Mouse (Mus musculus) central nervous system, embryonic 11.5 days (tissue): ENCODE measurements around the gene Gimap8. TPM values are rescaled to one million over a fixed set of nuclear protein-coding genes. Genes with fewer than 3 reads are reported as not detected.

Experiments used
- polyA plus RNA-seq: library from polyadenylated mRNA; depleted of rRNA; stranded (reverse); fragments of >200 nt; gene quantifications from 2 replicates; pipeline ENCODE4 v1.2.3, GENCODE M21; 2012; rRNA removed

The Gimap8 gene
- polyA plus RNA-seq = 1.2 and 1.7 TPM in 2 replicates

GRCm38 (mm10) chr6:48646995-48647394 is at the start of gene Gimap8:
Gene Gimap8, plus strand, starts transcription at chr6:48647234.

GRCm38 (mm10) chr6:48601271-48602079 is 45.6 kb upstream of the Gimap8 start, which contains the start of gene Zfp775:
Gene Zfp775, plus strand, starts transcription at chr6:48602063.

GRCm38 (mm10) chr6:48626464-48626863 is 20.6 kb upstream of the Gimap8 start, which contains the start of gene AI854703:
Gene AI854703, plus strand, starts transcription at chr6:48626764.

GRCm38 (mm10) chr6:48675931-48676859 is 29.2 kb downstream of the Gimap8 start, which contains the start of gene Gimap9:
Gene Gimap9, plus strand, starts transcription at chr6:48676129.

GRCm38 (mm10) chr6:48684319-48684718 is 37.3 kb downstream of the Gimap8 start, which contains the start of gene Gimap4:
Gene Gimap4, plus strand, starts transcription at chr6:48684549.

Other genes starting within 250 kb of the Gimap8 start
- gene Zfp467, start 201.4 kb upstream of the Gimap8 start, polyA plus RNA-seq = 21.1 and 27.9 TPM in 2 replicates
- 0.85 and 1.4 TPM in 2 replicates for gene Sspo, start 199.0 kb upstream of the Gimap8 start, polyA plus RNA-seq
- gene Atp6v0e2, start 109.6 kb upstream of the Gimap8 start, polyA plus RNA-seq = 42.1 and 44.0 TPM in 2 replicates
- 19.2 and 19.4 TPM in 2 replicates for gene Lrrc61, start 92.4 kb upstream of the Gimap8 start, polyA plus RNA-seq
- 2.2 and 5.1 TPM in 2 replicates for gene Rarres2, start 74.4 kb upstream of the Gimap8 start, polyA plus RNA-seq
- gene Gm45021, start 57.6 kb upstream of the Gimap8 start, polyA plus RNA-seq = not detected in 2 replicates
- gene Repin1, start 53.4 kb upstream of the Gimap8 start, polyA plus RNA-seq = 38.4 and 41.8 TPM in 2 replicates
- gene Gm44965, start 53.3 kb upstream of the Gimap8 start, polyA plus RNA-seq = not detected in 2 replicates
- gene Zfp775, start 45.2 kb upstream of the Gimap8 start, polyA plus RNA-seq = 6.4 and 7.9 TPM in 2 replicates
- gene AI854703, start 20.5 kb upstream of the Gimap8 start, polyA plus RNA-seq = 0.78 and 1.4 TPM in 2 replicates
- 4.7 and 5.9 TPM in 2 replicates for gene Gimap9, start 28.9 kb downstream of the Gimap8 start, polyA plus RNA-seq
- gene Gimap4, start 37.3 kb downstream of the Gimap8 start, polyA plus RNA-seq = 4.4 and 5.2 TPM in 2 replicates
- 6.3 and 9.2 TPM in 2 replicates for gene Gimap6, start 61.0 kb downstream of the Gimap8 start, polyA plus RNA-seq
- 1.5 and 2.4 TPM in 2 replicates for gene Gm28053, start 71.4 kb downstream of the Gimap8 start, polyA plus RNA-seq
- gene Gimap7, start 71.4 kb downstream of the Gimap8 start, polyA plus RNA-seq = not detected in 2 replicates
- 2.4 TPM in 2 replicates for gene Gimap1, start 91.8 kb downstream of the Gimap8 start, polyA plus RNA-seq
- gene Gimap5, start 99.0 kb downstream of the Gimap8 start, polyA plus RNA-seq = 0.83 and 1.3 TPM in 2 replicates
- gene Gimap3, start 123.6 kb downstream of the Gimap8 start, polyA plus RNA-seq = 0.06 TPM in 1 of 2 replicates, not detected in the other
- gene Tmem176a, start 193.7 kb downstream of the Gimap8 start, polyA plus RNA-seq = 17.0 and 25.2 TPM in 2 replicates
- 47.0 and 85.5 TPM in 2 replicates for gene Tmem176b, start 194.3 kb downstream of the Gimap8 start, polyA plus RNA-seq
- gene Aoc1, start 225.7 kb downstream of the Gimap8 start, polyA plus RNA-seq = not detected in 2 replicates